Mouse (Mus musculus) bone marrow macrophage, adult 2 months (primary cell): Measurements from ENCODE around the gene Ltbp1.

Experiments used
- CTCF ChIP-seq: IDR thresholded peaks from 2 replicates; pipeline ENCODE4 v1.5.1; 2012; ENCODE audit warnings: low read depth, mild to moderate bottlenecking, low read length, moderate library complexity
- POLR2A ChIP-seq: IDR thresholded peaks from 2 replicates; pipeline ENCODE4 v1.6.1; 2012; ENCODE audit warnings: mild to moderate bottlenecking, low read depth, low read length, borderline replicate concordance

GRCm38 (mm10) chr17:75133983-75134382, 128.6 kb downstream of the Ltbp1 start:
- TF ChIP-seq CTCF (no peak), POLR2A (no peak)
